ENCODE assay signal across 10 mouse cellular contexts in genomic region chr2:181159091-181159514, GRCm38 (mm10). TPM values are rescaled to one million over a fixed set of nuclear protein-coding genes. Genes with fewer than 3 reads are reported as not detected.
DNase-seq lines count a peak whose midpoint lies in the region; ATAC-seq and TF ChIP-seq lines count a peak whose summit lies in the region.
"Had no signal": no experiment of that assay in that cellular context is flagged by ENCODE, and none has a peak within 500 bp of the region (broad histone marks: within the 10 kb centered on the region; RNA-seq: fewer than 3 reads in every experiment).

No protein-coding gene starts in this region.

- no peaks in the 10 kb centered on the region for H3K36me3 ChIP-seq in hindbrain, postnatal 0 days (ENCODE audit: insufficient read depth, low read length)

- peak overlapping the region; percentile 80 for H3K27ac ChIP-seq in hindbrain, postnatal 0 days

- peak; percentile 74 to 79 for DNase-seq in heart, adult 18-20 months
- no peak for DNase-seq in heart, postnatal 36 days
- DNase-seq in frontal cortex, postnatal 10 days (ENCODE audit: low spot score in 2 of 2), result peak; percentile 70 to 80
- peak; percentile 62 for DNase-seq in hindbrain, postnatal 0 days (ENCODE audit: low spot score)
- DNase-seq in right cerebral cortex, postnatal 14 days, result peak; percentile 76
- no peak for DNase-seq in c-Kit-positive CD71-positive TER-119-positive erythroid progenitor cells, embryonic 14.5 days (ENCODE audit: low spot score)
- no peak for DNase-seq in adrenal gland, postnatal 10 days
- DNase-seq: lung, adult 18-20 months had no signal

- no peak for TF ChIP-seq CTCF in hindbrain, postnatal 0 days (IDR thresholded peaks at IDR 0.05; ENCODE audit: low read depth)

- ATAC-seq in hindbrain, postnatal 0 days, result peak; percentile 30; the same call in 1 of the 2 replicates
- no peak for ATAC-seq in erythroblast, adult 5-6 weeks (replicated peaks; ENCODE audit: low FRiP score, poor library complexity, severe bottlenecking)
- ATAC-seq: CD4-positive, CD25-positive, alpha-beta regulatory T cell, adult 4 months had no signal

- 48% methylated on average over 7 of the region's 7 CpGs for WGBS in hindbrain, postnatal 0 days

- no peak overlapping the region for H3K9ac ChIP-seq in hindbrain, postnatal 0 days (replicated peaks; ENCODE audit: low read length)

- H3K4me2 ChIP-seq in hindbrain, postnatal 0 days (ENCODE audit: low read depth, low read length), result no peak overlapping the region

- H3K4me1 ChIP-seq in hindbrain, postnatal 0 days (ENCODE audit: insufficient read depth, low read length), result peaks cover 32% of the 10 kb centered on the region

- no peak overlapping the region for H3K4me3 ChIP-seq in hindbrain, postnatal 0 days (ENCODE audit: low read length)

- H3K27me3 ChIP-seq in hindbrain, postnatal 0 days (ENCODE audit: insufficient read depth, low read length), result no peaks in the 10 kb centered on the region

- no peaks in the 10 kb centered on the region for H3K9me3 ChIP-seq in hindbrain, postnatal 0 days (ENCODE audit: low read length)

- intact Hi-C loops in heart, postnatal 36 days (cut with DNase I), result no loop called here

RNA-seq across cellular contexts. Expression of gene Eef1a2, which starts 2.3 kb away (rescaled TPM):
- 1,000 to 10,000 TPM; 1,477 to 1,557 TPM for total RNA-seq in heart, adult 18-20 months (2021)
- total RNA-seq in heart, postnatal 36 days (2021), result 1,000 to 10,000 TPM; 1,480 to 1,577 TPM
- total RNA-seq in hindbrain, postnatal 0 days (2014; rRNA removed), result 304 and 351 TPM in 2 replicates
- 24.7 and 26.7 TPM in 2 replicates for polyA plus RNA-seq in hindbrain, postnatal 0 days (2015; fragmentation: Nextera tagmentation; extraction: Ambion mirVana)
- total RNA-seq in erythroblast, adult 5-6 weeks (2015; ENCODE audit: low replicate concordance), result not detected in 2 replicates
- total RNA-seq in erythroblast, adult 5-6 weeks (2017; ENCODE audit: low replicate concordance), result not detected in 2 replicates
- 100 to 1,000 TPM in 1 of 2 experiments, 10 to 100 TPM in 1; 69.0 to 168 TPM for total RNA-seq in adrenal gland, postnatal 10 days (2021)
- polyA plus RNA-seq: CD4-positive, CD25-positive, alpha-beta regulatory T cell, adult 4 months had no signal

RNA-seq across cellular contexts. Expression of gene Kcnq2, which starts 24.0 kb away (rescaled TPM):
- under 1 TPM in 1 of 2 experiments, not detected in 1; 0.03 TPM for total RNA-seq in heart, adult 18-20 months (2021)
- not detected for total RNA-seq in heart, postnatal 36 days (2021)
- 128 and 142 TPM in 2 replicates for total RNA-seq in hindbrain, postnatal 0 days (2014; rRNA removed)
- 32.3 and 34.6 TPM in 2 replicates for polyA plus RNA-seq in hindbrain, postnatal 0 days (2015; fragmentation: Nextera tagmentation; extraction: Ambion mirVana)
- not detected in 2 replicates for total RNA-seq in erythroblast, adult 5-6 weeks (2015; ENCODE audit: low replicate concordance)
- total RNA-seq in erythroblast, adult 5-6 weeks (2017; ENCODE audit: low replicate concordance), result not detected in 2 replicates
- total RNA-seq in adrenal gland, postnatal 10 days (2021), result 1 to 10 TPM; 4.2 to 8.1 TPM
- polyA plus RNA-seq: CD4-positive, CD25-positive, alpha-beta regulatory T cell, adult 4 months had no signal

RNA-seq across cellular contexts. Expression of gene Ppdpf, which starts 27.9 kb away (rescaled TPM):
- total RNA-seq in heart, adult 18-20 months (2021), result 10 to 100 TPM; 47.6 to 56.8 TPM
- total RNA-seq in heart, postnatal 36 days (2021), result 10 to 100 TPM; 49.4 to 52.6 TPM
- 300 and 340 TPM in 2 replicates for total RNA-seq in hindbrain, postnatal 0 days (2014; rRNA removed)
- polyA plus RNA-seq in hindbrain, postnatal 0 days (2015; fragmentation: Nextera tagmentation; extraction: Ambion mirVana), result 329 and 347 TPM in 2 replicates
- 45.6 and 74.6 TPM in 2 replicates for total RNA-seq in erythroblast, adult 5-6 weeks (2015; ENCODE audit: low replicate concordance)
- total RNA-seq in erythroblast, adult 5-6 weeks (2017; ENCODE audit: low replicate concordance), result 3.9 and 6.9 TPM in 2 replicates
- 10 to 100 TPM; 88.6 to 92.3 TPM for total RNA-seq in adrenal gland, postnatal 10 days (2021)

RNA-seq across cellular contexts. Expression of gene Ptk6, which starts 43.5 kb away (rescaled TPM):
- under 1 TPM in 1 of 2 experiments, not detected in 1; 0.08 TPM for total RNA-seq in heart, adult 18-20 months (2021)
- under 1 TPM in 1 of 2 experiments, not detected in 1; 0.05 TPM for total RNA-seq in heart, postnatal 36 days (2021)
- not detected in 2 replicates for total RNA-seq in hindbrain, postnatal 0 days (2014; rRNA removed)
- polyA plus RNA-seq in hindbrain, postnatal 0 days (2015; fragmentation: Nextera tagmentation; extraction: Ambion mirVana), result not detected in 2 replicates
- 0.21 TPM in 1 of 2 replicates, not detected in the other for total RNA-seq in erythroblast, adult 5-6 weeks (2015; ENCODE audit: low replicate concordance)
- 0.14 TPM in 1 of 2 replicates, not detected in the other for total RNA-seq in erythroblast, adult 5-6 weeks (2017; ENCODE audit: low replicate concordance)
- under 1 TPM; 0.06 to 0.12 TPM for total RNA-seq in adrenal gland, postnatal 10 days (2021)

RNA-seq across cellular contexts. Expression of gene Srms, which starts 53.9 kb away (rescaled TPM):
- total RNA-seq in heart, adult 18-20 months (2021), result under 1 TPM; 0.35 to 0.44 TPM
- under 1 TPM; 0.14 to 0.49 TPM for total RNA-seq in heart, postnatal 36 days (2021)
- total RNA-seq in hindbrain, postnatal 0 days (2014; rRNA removed), result 0.07 and 0.47 TPM in 2 replicates
- polyA plus RNA-seq in hindbrain, postnatal 0 days (2015; fragmentation: Nextera tagmentation; extraction: Ambion mirVana), result 0.09 and 0.18 TPM in 2 replicates
- not detected in 2 replicates for total RNA-seq in erythroblast, adult 5-6 weeks (2015; ENCODE audit: low replicate concordance)
- total RNA-seq in erythroblast, adult 5-6 weeks (2017; ENCODE audit: low replicate concordance), result not detected in 2 replicates
- total RNA-seq in adrenal gland, postnatal 10 days (2021), result under 1 TPM; 0.30 to 0.36 TPM

Comparison
In these comparisons a context has a peak if more than half of its experiments do, and no peak if none do; other contexts are left out.
1. DNase-seq: peak in heart, adult 18-20 months (2 of 2), frontal cortex, postnatal 10 days (2 of 2), hindbrain, postnatal 0 days (single experiment) and right cerebral cortex, postnatal 14 days (single experiment); none in heart, postnatal 36 days (0 of 2), c-Kit-positive CD71-positive TER-119-positive erythroid progenitor cells, embryonic 14.5 days (single experiment) and adrenal gland, postnatal 10 days (single experiment).
2. RNA of gene Eef1a2, which starts 2.3 kb away (total RNA-seq): 1,480 to 1,577 TPM in heart, postnatal 36 days, 1,477 to 1,557 TPM in heart, adult 18-20 months, 304 to 351 TPM in hindbrain, postnatal 0 days and 69.0 to 168 TPM in adrenal gland, postnatal 10 days; not detected in erythroblast, adult 5-6 weeks; every median in the first group is over 10 times any median in the second.
3. RNA of gene Kcnq2, which starts 24.0 kb away (total RNA-seq): 128 to 142 TPM in hindbrain, postnatal 0 days; 4.2 to 8.1 TPM in adrenal gland, postnatal 10 days, 0.03 TPM in heart, adult 18-20 months, not detected in heart, postnatal 36 days and not detected in erythroblast, adult 5-6 weeks; every median in the first group is over 10 times any median in the second.